Mouse (Mus musculus) CH12F3 (cell line): ENCODE data around the gene Lclat1.
"Not testable (repeated sequence)": the region's sequence is repeated elsewhere in the genome, so short reads cannot be mapped to it uniquely, and the experiment has no call there.

Source experiments
- in situ Hi-C: fragments of 300-500 bp; cut with MboI; formaldehyde crosslinking; loops from 2 replicates; pipeline ENCODE4 v1.14.3; 2020; ENCODE audit warnings: low sequenced_read_pairs

Lclat1 gene

GRCm38 (mm10) chr17:73270871-73271796 lies 163.3 kb downstream of the Lclat1 start:
- in situ Hi-C loops = no loop called here

DNA sequence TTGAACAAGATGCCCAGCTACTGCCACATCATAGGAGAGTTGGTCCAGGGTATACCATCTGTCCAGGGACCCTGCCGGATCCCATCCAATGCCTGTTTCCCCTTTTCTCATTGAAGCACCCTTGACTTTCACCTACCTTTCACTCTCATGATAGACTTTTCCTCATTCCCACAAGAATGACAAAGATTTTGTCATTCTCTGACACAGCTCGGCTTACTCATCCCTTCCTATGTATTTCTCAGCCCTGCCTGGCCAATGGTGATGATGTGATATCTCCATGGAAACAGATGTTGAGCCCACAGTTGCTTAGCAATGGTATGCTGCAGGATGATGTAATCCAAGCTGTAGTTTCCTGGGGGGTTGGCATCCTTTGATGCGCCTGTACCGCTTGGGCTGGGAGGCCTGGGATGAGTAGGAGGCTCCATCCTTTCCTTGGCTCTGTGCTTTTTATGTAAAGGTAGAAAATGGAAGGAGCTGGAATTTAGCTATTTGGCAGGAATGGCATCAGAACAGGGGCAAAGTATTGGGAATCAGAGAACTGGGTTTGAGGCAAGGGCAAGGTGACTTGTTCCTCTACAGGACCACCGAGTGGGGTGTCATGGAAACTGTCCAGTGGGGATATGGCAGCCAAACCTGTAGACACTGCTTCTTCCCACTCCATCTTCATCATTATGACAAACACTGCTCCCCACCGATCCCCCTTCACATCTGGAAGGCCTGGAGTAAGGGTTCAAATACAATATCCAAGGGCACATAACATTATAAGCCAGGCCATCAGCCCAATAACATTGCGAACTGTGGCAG lies 164.2 kb downstream of the Lclat1 start:
- in situ Hi-C loops = no loop called here

DNA sequence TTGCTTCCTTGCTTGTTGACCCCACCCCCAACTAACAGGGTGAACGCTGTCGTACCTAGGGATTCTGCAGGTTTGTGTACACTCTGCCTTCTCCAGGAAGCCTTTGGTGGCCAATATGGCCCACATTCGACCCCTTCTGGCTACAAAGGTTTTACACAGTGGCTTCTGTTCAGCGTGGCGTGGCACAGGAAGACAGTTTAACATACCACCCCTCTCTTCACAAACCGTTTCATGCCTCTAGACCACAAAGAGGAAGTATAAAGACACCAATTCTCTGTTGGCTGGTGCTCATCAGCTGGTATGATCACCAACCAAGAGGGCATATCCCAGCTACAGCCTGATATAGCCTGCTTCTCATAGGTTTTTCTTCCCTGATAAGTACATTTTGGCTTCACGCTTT lies 166.0 kb downstream of the Lclat1 start:
- in situ Hi-C loops = no loop called here

GRCm38 (mm10) chr17:73275066-73275465 lies 167.3 kb downstream of the Lclat1 start:
- in situ Hi-C loops = no loop called here

GRCm38 (mm10) chr17:73277770-73278169 lies 170.0 kb downstream of the Lclat1 start:
- in situ Hi-C loops = no loop called here

DNA sequence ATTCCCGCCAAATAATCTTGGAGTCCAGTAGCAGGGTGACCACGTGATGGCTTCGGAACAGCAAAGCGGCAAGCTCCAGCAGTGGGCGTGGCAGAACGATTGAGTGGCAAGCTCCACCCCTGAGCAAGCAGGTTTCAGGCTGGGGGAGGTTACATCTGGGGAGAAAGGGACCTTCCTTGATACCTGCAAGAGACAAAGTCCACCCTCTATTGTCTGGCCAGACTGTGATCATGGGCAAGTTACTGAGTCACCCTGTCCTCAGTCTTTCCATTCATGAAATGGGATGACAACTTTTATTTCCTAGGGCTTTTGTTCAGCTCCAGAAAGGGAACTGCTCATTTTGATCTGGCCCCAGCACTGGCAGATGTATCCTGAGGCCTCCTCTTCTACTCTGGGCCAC lies 174.9 kb downstream of the Lclat1 start:
- in situ Hi-C loops = not testable (repeated sequence)

GRCm38 (mm10) chr17:73284301-73284700 lies 176.5 kb downstream of the Lclat1 start:
- in situ Hi-C loops = no loop called here
